Mouse (Mus musculus) heart, postnatal 0 days (tissue): ENCODE measurements around the gene Pkd1l3.

Experiments
- CTCF ChIP-seq: IDR thresholded peaks from 2 replicates; pipeline ENCODE4 v1.5.1; 2016; ENCODE audit warnings: antibody characterized with exemption, control low read depth, low read depth
- EP300 ChIP-seq: IDR thresholded peaks from 2 replicates; pipeline ENCODE4 v1.6.1; 2016; ENCODE audit warnings: antibody characterized with exemption, low read depth

DNA sequence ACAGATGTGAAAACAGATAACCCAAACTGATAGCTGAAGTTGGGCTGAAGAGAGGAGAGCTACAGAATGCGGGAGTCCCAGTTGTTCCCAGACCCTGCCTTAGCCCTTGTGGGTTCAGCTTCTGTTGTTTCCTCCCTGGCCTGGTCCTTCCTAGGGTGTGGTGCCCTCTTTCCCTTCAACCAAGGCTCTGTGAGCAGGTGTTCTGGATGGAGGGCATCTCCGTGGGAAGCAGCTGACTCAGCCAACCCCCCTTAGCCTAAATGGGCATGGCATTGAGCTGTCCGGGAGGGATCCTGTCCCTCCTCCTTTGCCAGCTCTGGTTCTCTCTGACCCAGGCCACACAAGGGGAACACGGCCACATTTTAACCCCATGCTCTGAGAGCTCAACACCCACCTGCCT, 38.0 kb upstream of the Pkd1l3 start:
- TF ChIP-seq CTCF = no peak
- no peak for TF ChIP-seq EP300
